Mouse (Mus musculus) neural tube, embryonic 14.5 days (tissue): ENCODE data around the gene Gpr137. TPM values are rescaled to one million over a fixed set of nuclear protein-coding genes. Genes with fewer than 3 reads are reported as not detected.
A peak's percentile ranks its signal among the peaks of the same experiment; 100 is the strongest.
"Not testable (repeated sequence)": the region's sequence is repeated elsewhere in the genome, so short reads cannot be mapped to it uniquely, and the experiment has no call there.

Experiments
- ATAC-seq: fragments of 200-750 bp; cut with Nextera tagmentation; 2 replicates; pipeline ENCODE4 v1.8.0; 2017; ENCODE audit warnings: low read depth, mild to moderate bottlenecking, moderate TSS enrichment, moderate library complexity
- H3K27ac ChIP-seq: fragments of 300-500 bp; sonication (generic); 2 replicates; pipeline ENCODE4 v1.5.1; 2014; ENCODE audit warnings: low read depth, mild to moderate bottlenecking, control low read depth, low read length, moderate library complexity, mixed read lengths
- H3K27me3 ChIP-seq: fragments of 300-500 bp; sonication (generic); 2 replicates; pipeline ENCODE4 v1.6.1; 2014; ENCODE audit warnings: low read length; ENCODE audit not compliant: control insufficient read depth, insufficient read depth
- H3K36me3 ChIP-seq: fragments of 300-500 bp; sonication (generic); 2 replicates; pipeline ENCODE4 v1.6.1; 2014; ENCODE audit warnings: low read length, mixed read lengths; ENCODE audit not compliant: control insufficient read depth, insufficient read depth
- H3K4me1 ChIP-seq: fragments of 300-500 bp; sonication (generic); 2 replicates; pipeline ENCODE4 v1.6.1; 2014; ENCODE audit warnings: low read length; ENCODE audit not compliant: control insufficient read depth, insufficient read depth
- H3K4me2 ChIP-seq: fragments of 300-500 bp; sonication (generic); 2 replicates; pipeline ENCODE4 v1.6.1; 2014; ENCODE audit warnings: mild to moderate bottlenecking, low read depth, low read length, control low read depth
- H3K4me3 ChIP-seq: fragments of 300-500 bp; sonication (generic); 2 replicates; pipeline ENCODE4 v1.5.1; 2014; ENCODE audit warnings: low read depth, low read length, control low read depth, mixed read lengths
- H3K9ac ChIP-seq: fragments of 300-500 bp; sonication (generic); replicated peaks from 2 replicates; pipeline ENCODE4 v1.6.1; 2014; ENCODE audit warnings: low read depth, mild to moderate bottlenecking, control low read depth, low read length, mixed read lengths
- H3K9me3 ChIP-seq: fragments of 300-500 bp; sonication (generic); 2 replicates; pipeline ENCODE4 v1.6.1; 2016; ENCODE audit warnings: low read length; ENCODE audit not compliant: control insufficient read depth
- WGBS: fragments of 180-500 bp; shearing (Covaris S2); extraction: QIAGEN DNeasy Blood & Tissue Kit; methylation state at CpG from one replicate; pipeline ENCODE4 v1.1.7; 2014; 5-methylcytosine and 5-hydroxymethylcytosine counted together
- polyA plus RNA-seq: library from polyadenylated mRNA; unstranded; fragments of >200 nt; fragmentation: Nextera tagmentation; extraction: Ambion mirVana; gene quantifications from 2 replicates; pipeline ENCODE4 v1.2.1, GENCODE M21; 2014

Gene Gpr137
- polyA plus RNA-seq, 1 experiment from 2014 or later = 59.6 TPM

- Histone ChIP-seq H3K9ac (no peak overlapping the region), H3K4me2 (no peak overlapping the region), H3K4me1 (peaks cover 15% of the 10 kb centered on the region), H3K9me3 (no peaks in the 10 kb centered on the region), H3K27me3 (no peaks in the 10 kb centered on the region), H3K27ac (no peak overlapping the region), H3K36me3 (peaks cover 16% of the 10 kb centered on the region), H3K4me3 (no peak overlapping the region)
- no peak for ATAC-seq
- 91% methylated on average over 6 of the region's 6 CpGs for WGBS
Measured at GRCm38 (mm10) chr19:6913036-6913435, 29.2 kb downstream of the Gpr137 start.

- WGBS = 93% methylated on average over 15 of the region's 15 CpGs
- H3K27me3 ChIP-seq = no peaks in the 10 kb centered on the region
Measured at GRCm38 (mm10) chr19:6912205-6912970, 29.9 kb downstream of the Gpr137 start.

GRCm38 (mm10) chr19:6911101-6912074 lies 30.9 kb downstream of the Gpr137 start:
- H3K4me3 ChIP-seq = no peak overlapping the region
- no peaks in the 10 kb centered on the region for H3K9me3 ChIP-seq
- H3K9ac ChIP-seq = no peak overlapping the region
- H3K4me1 ChIP-seq = peaks cover 18% of the 10 kb centered on the region
- WGBS = 81% methylated on average over 19 of the region's 19 CpGs
- H3K27me3 ChIP-seq = no peaks in the 10 kb centered on the region
- H3K36me3 ChIP-seq = peaks cover 22% of the 10 kb centered on the region
- ATAC-seq = no peak
- H3K4me2 ChIP-seq = peak overlapping the region; percentile 70; the same call in 1 of the 2 replicates
- H3K27ac ChIP-seq = no peak overlapping the region

More at GRCm38 (mm10) chr19:6912205-6912970, 29.9 kb downstream of the Gpr137 start:
- Histone ChIP-seq H3K4me3 (no peak overlapping the region), H3K27ac (no peak overlapping the region), H3K4me1 (peaks cover 18% of the 10 kb centered on the region), H3K4me2 (no peak overlapping the region), H3K36me3 (peaks cover 16% of the 10 kb centered on the region), H3K9me3 (no peaks in the 10 kb centered on the region), H3K9ac (no peak overlapping the region)
- no peak for ATAC-seq

- not testable (repeated sequence) for H3K27me3 ChIP-seq, H3K9me3 ChIP-seq, ATAC-seq
- H3K4me3 ChIP-seq = peak overlapping the region; percentile 55
- H3K9ac ChIP-seq = peak overlapping the region; percentile 47
- peaks cover 18% of the 10 kb centered on the region for H3K4me1 ChIP-seq
- H3K27ac ChIP-seq = peak overlapping the region; percentile 98
- 1% methylated on average over 29 of the region's 30 CpGs for WGBS
- H3K4me2 ChIP-seq = peak overlapping the region; percentile 70
- H3K36me3 ChIP-seq = peaks cover 27% of the 10 kb centered on the region
Measured at GRCm38 (mm10) chr19:6910306-6910705, 32.0 kb downstream of the Gpr137 start.

GRCm38 (mm10) chr19:6909507-6910289 lies 32.6 kb downstream of the Gpr137 start, which contains the start of the genes Trmt112 and Prdx5:
Trmt112 (plus strand) TSS chr19:6909698.
Prdx5 (minus strand) TSS chr19:6910106.
- H3K4me2 ChIP-seq = peak within 1 kb of the TSS; percentile 70
- peak within 1 kb of the TSS; percentile 55 for H3K4me3 ChIP-seq
- peak within 1 kb of the TSS; percentile 98 for H3K27ac ChIP-seq
- H3K36me3 ChIP-seq = peaks cover 28% of the 10 kb centered on the region
- no peaks in the 10 kb centered on the region for H3K27me3 ChIP-seq
- no peaks in the 10 kb centered on the region for H3K9me3 ChIP-seq
- ATAC-seq = peak; percentile 93
- peaks cover 18% of the 10 kb centered on the region for H3K4me1 ChIP-seq
- peak within 1 kb of the TSS; percentile 68 for H3K9ac ChIP-seq
- WGBS = under 1% methylated on average over 65 of the region's 65 CpGs

GRCm38 (mm10) chr19:6909021-6909420 lies 33.3 kb downstream of the Gpr137 start:
- Histone ChIP-seq H3K4me1 (peaks cover 18% of the 10 kb centered on the region), H3K36me3 (peaks cover 31% of the 10 kb centered on the region), H3K9ac (peak overlapping the region; percentile 68), H3K9me3 (no peaks in the 10 kb centered on the region), H3K4me2 (peak overlapping the region; percentile 70), H3K27ac (peak overlapping the region; percentile 98), H3K4me3 (peak overlapping the region; percentile 55), H3K27me3 (no peaks in the 10 kb centered on the region)
- no peak for ATAC-seq
- WGBS = 13% methylated on average over 11 of the region's 11 CpGs

GRCm38 (mm10) chr19:6907811-6908540 lies 34.3 kb downstream of the Gpr137 start:
- Histone ChIP-seq H3K9me3 (no peaks in the 10 kb centered on the region), H3K4me3 (peak overlapping the region; percentile 55; the same call in 1 of the 2 replicates), H3K27ac (no peak overlapping the region), H3K9ac (no peak overlapping the region), H3K4me1 (peaks cover 18% of the 10 kb centered on the region), H3K4me2 (peak overlapping the region; percentile 70), H3K36me3 (peaks cover 28% of the 10 kb centered on the region), H3K27me3 (no peaks in the 10 kb centered on the region)
- ATAC-seq = no peak
- 91% methylated on average over 7 of the region's 7 CpGs for WGBS

GRCm38 (mm10) chr19:6907094-6907493 lies 35.2 kb downstream of the Gpr137 start:
- Histone ChIP-seq H3K4me1 (peaks cover 18% of the 10 kb centered on the region), H3K36me3 (peaks cover 19% of the 10 kb centered on the region), H3K9ac (no peak overlapping the region), H3K9me3 (no peaks in the 10 kb centered on the region), H3K4me3 (no peak overlapping the region), H3K4me2 (no peak overlapping the region), H3K27me3 (no peaks in the 10 kb centered on the region), H3K27ac (no peak overlapping the region)
- ATAC-seq = no peak
- 98% methylated on average over 8 of the region's 8 CpGs for WGBS
